Mouse (Mus musculus) intestine, postnatal 0 days (tissue): Measurements from ENCODE around the gene Nr2e3. TPM values are rescaled to one million over a fixed set of nuclear protein-coding genes. Genes with fewer than 3 reads are reported as not detected.

Source experiments
- ATAC-seq: fragments of 200-750 bp; cut with Nextera tagmentation; 2 replicates; pipeline ENCODE4 v1.8.0; 2017; ENCODE audit warnings: mild to moderate bottlenecking, moderate TSS enrichment, moderate library complexity
- H3K27ac ChIP-seq: fragments of 300-500 bp; sonication (generic); 2 replicates; pipeline ENCODE4 v1.5.1; 2014; ENCODE audit warnings: mild to moderate bottlenecking, low read depth, low read length, moderate library complexity
- H3K27me3 ChIP-seq: fragments of 300-500 bp; sonication (generic); replicated peaks from 2 replicates; pipeline ENCODE4 v1.6.1; 2014; ENCODE audit warnings: low read length, mixed read lengths; ENCODE audit not compliant: control insufficient read depth, insufficient read depth
- H3K36me3 ChIP-seq: fragments of 300-500 bp; sonication (generic); 2 replicates; pipeline ENCODE4 v1.6.1; 2014; ENCODE audit warnings: mild to moderate bottlenecking, moderate library complexity; ENCODE audit not compliant: control insufficient read depth, insufficient read depth
- H3K4me1 ChIP-seq: fragments of 300-500 bp; sonication (generic); replicated peaks from 2 replicates; pipeline ENCODE4 v1.6.1; 2014; ENCODE audit warnings: antibody characterized with exemption, low read length, mixed read lengths; ENCODE audit not compliant: control insufficient read depth, insufficient read depth
- H3K4me2 ChIP-seq: fragments of 300-500 bp; sonication (generic); replicated peaks from 2 replicates; pipeline ENCODE4 v1.6.1; 2014; ENCODE audit warnings: low read depth, mild to moderate bottlenecking, moderate library complexity
- H3K4me3 ChIP-seq: fragments of 300-500 bp; sonication (generic); 2 replicates; pipeline ENCODE4 v1.5.1; 2014; ENCODE audit warnings: low read depth, low read length
- H3K9ac ChIP-seq: fragments of 300-500 bp; sonication (generic); 2 replicates; pipeline ENCODE4 v1.6.1; 2014; ENCODE audit warnings: mild to moderate bottlenecking, low read depth, low read length
- H3K9me3 ChIP-seq: fragments of 300-500 bp; sonication (generic); 2 replicates; pipeline ENCODE4 v1.6.1; 2016; ENCODE audit warnings: mixed run types; ENCODE audit not compliant: control insufficient read depth
- CTCF ChIP-seq: sonication (generic); IDR thresholded peaks from 2 replicates; pipeline ENCODE4 v1.5.1; 2016; ENCODE audit warnings: low read depth, mild to moderate bottlenecking, control low read depth, antibody characterized with exemption, moderate library complexity
- whole genome bisulfite sequencing: fragments of 180-500 bp; shearing (Covaris S2); extraction: QIAGEN DNeasy Blood & Tissue Kit; methylation state at CpG from one replicate; pipeline ENCODE4 v1.1.7; 2014; 5-methylcytosine and 5-hydroxymethylcytosine counted together
- polyA plus RNA-seq: library from polyadenylated mRNA; unstranded; fragments of >200 nt; fragmentation: Nextera tagmentation; extraction: Ambion mirVana; gene quantifications from 2 replicates; pipeline ENCODE4 v1.2.1, GENCODE M21; 2015

Nr2e3 gene
- 42.0 and 48.5 TPM in 2 replicates for polyA plus RNA-seq

- H3K4me1 ChIP-seq = no peaks in the 10 kb centered on the region
- ATAC-seq = no peak
Measured at GRCm38 (mm10) chr9:59960559-59960958, at the start of gene Nr2e3. Gene Nr2e3 (minus strand): TSS chr9:59960659.

GRCm38 (mm10) chr9:60008936-60009335 lies 48.5 kb upstream of the Nr2e3 start:
- H3K4me3 ChIP-seq = no peak overlapping the region
- WGBS = 53% methylated on average over 7 of the region's 7 CpGs
- H3K27ac ChIP-seq = no peak overlapping the region
- H3K9ac ChIP-seq = no peak overlapping the region
- no peaks in the 10 kb centered on the region for H3K36me3 ChIP-seq
- TF ChIP-seq CTCF = no peak
- no peak for ATAC-seq
- H3K27me3 ChIP-seq = no peaks in the 10 kb centered on the region
- H3K4me1 ChIP-seq = no peaks in the 10 kb centered on the region
- no peak overlapping the region for H3K4me2 ChIP-seq
- no peaks in the 10 kb centered on the region for H3K9me3 ChIP-seq

More at GRCm38 (mm10) chr9:59960559-59960958, at the start of gene Nr2e3:
- no peak within 1 kb of the TSS for H3K4me3 ChIP-seq
- no peak within 1 kb of the TSS for H3K9ac ChIP-seq
- 85% methylated on average over 10 of the region's 10 CpGs for WGBS
- H3K27me3 ChIP-seq = no peaks in the 10 kb centered on the region
- no peak for TF ChIP-seq CTCF
- no peaks in the 10 kb centered on the region for H3K9me3 ChIP-seq
- H3K27ac ChIP-seq = no peak within 1 kb of the TSS
- no peak within 1 kb of the TSS for H3K4me2 ChIP-seq
- H3K36me3 ChIP-seq = no peaks in the 10 kb centered on the region

- Histone ChIP-seq H3K4me1 (no peaks in the 10 kb centered on the region; the same call in 1 of the 2 replicates), H3K27me3 (no peaks in the 10 kb centered on the region), H3K27ac (no peak overlapping the region), H3K9me3 (no peaks in the 10 kb centered on the region), H3K4me3 (no peak overlapping the region), H3K9ac (no peak overlapping the region), H3K36me3 (no peaks in the 10 kb centered on the region), H3K4me2 (no peak overlapping the region)
- no peak for ATAC-seq
- WGBS = 58% methylated on average over 8 of the region's 8 CpGs
- no peak for TF ChIP-seq CTCF
Measured at GRCm38 (mm10) chr9:60002323-60002722, 41.9 kb upstream of the Nr2e3 start.

GRCm38 (mm10) chr9:60001444-60001843 lies 41.0 kb upstream of the Nr2e3 start:
- H3K4me3 ChIP-seq = no peak overlapping the region
- 79% methylated on average over 3 of the region's 3 CpGs for WGBS

GRCm38 (mm10) chr9:59997725-59998124 lies 37.3 kb upstream of the Nr2e3 start:
- Histone ChIP-seq H3K4me2 (no peak overlapping the region), H3K27ac (no peak overlapping the region), H3K4me3 (no peak overlapping the region), H3K27me3 (no peaks in the 10 kb centered on the region), H3K36me3 (peaks cover 27% of the 10 kb centered on the region), H3K9me3 (no peaks in the 10 kb centered on the region), H3K9ac (no peak overlapping the region), H3K4me1 (no peaks in the 10 kb centered on the region; the same call in 1 of the 2 replicates)
- TF ChIP-seq CTCF = no peak
- no peak for ATAC-seq
- WGBS = 94% methylated on average over 4 of the region's 4 CpGs

More at GRCm38 (mm10) chr9:60001444-60001843, 41.0 kb upstream of the Nr2e3 start:
- no peaks in the 10 kb centered on the region for H3K9me3 ChIP-seq
- peaks cover 7% of the 10 kb centered on the region for H3K36me3 ChIP-seq
- no peak for ATAC-seq
- no peak overlapping the region for H3K27ac ChIP-seq
- H3K4me2 ChIP-seq = no peak overlapping the region
- H3K4me1 ChIP-seq = no peaks in the 10 kb centered on the region; the same call in 1 of the 2 replicates
- H3K27me3 ChIP-seq = no peaks in the 10 kb centered on the region
- H3K9ac ChIP-seq = no peak overlapping the region
- no peak for TF ChIP-seq CTCF

- H3K4me2 ChIP-seq = no peak overlapping the region
- no peak for TF ChIP-seq CTCF
- H3K4me1 ChIP-seq = no peaks in the 10 kb centered on the region
- H3K27me3 ChIP-seq = no peaks in the 10 kb centered on the region
- peaks cover 35% of the 10 kb centered on the region for H3K36me3 ChIP-seq
- H3K9me3 ChIP-seq = no peaks in the 10 kb centered on the region
- no peak overlapping the region for H3K9ac ChIP-seq
- H3K4me3 ChIP-seq = no peak overlapping the region
- WGBS = 77% methylated on average over 5 of the region's 5 CpGs
- ATAC-seq = no peak
- no peak overlapping the region for H3K27ac ChIP-seq
Measured at GRCm38 (mm10) chr9:59991407-59991806, 30.9 kb upstream of the Nr2e3 start.

GRCm38 (mm10) chr9:59989864-59990263 lies 29.4 kb upstream of the Nr2e3 start:
- Histone ChIP-seq H3K4me1 (no peaks in the 10 kb centered on the region), H3K9ac (no peak overlapping the region), H3K4me2 (no peak overlapping the region), H3K9me3 (no peaks in the 10 kb centered on the region), H3K27me3 (no peaks in the 10 kb centered on the region), H3K27ac (no peak overlapping the region), H3K4me3 (no peak overlapping the region), H3K36me3 (peaks cover 27% of the 10 kb centered on the region)
- ATAC-seq = no peak
- 2% methylated on average over 1 of the region's 1 CpGs for WGBS
- peak; percentile 87 for TF ChIP-seq CTCF
